Mouse (Mus musculus) E14TG2a.4 (cell line): ENCODE results near the gene Pi4k2a.

Source experiments
- CTCF ChIP-seq: conservative IDR thresholded peaks from 2 replicates; pipeline ENCODE4 v1.5.1; 2014; ENCODE audit warnings: low read length
- NANOG ChIP-seq: IDR thresholded peaks from 2 replicates; pipeline ENCODE4 v1.6.1; 2014; ENCODE audit warnings: borderline replicate concordance, low read length, mixed read lengths
- POU5F1 ChIP-seq: IDR thresholded peaks from 2 replicates; pipeline ENCODE4 v1.6.1; 2014; ENCODE audit warnings: low read length, borderline replicate concordance

- no peak for TF ChIP-seq CTCF
- TF ChIP-seq NANOG: no peak
- TF ChIP-seq POU5F1: no peak
These were observed at the start of gene Pi4k2a for GRCm38 (mm10) chr19:42089748-42090595.
